Mouse (Mus musculus) heart, adult 8-10 months (tissue): ENCODE results near the gene Cabin1. TPM values are rescaled to one million over a fixed set of nuclear protein-coding genes. Genes with fewer than 3 reads are reported as not detected.

Source experiments
- total RNA-seq, 4 experiments: library from RNA; stranded (reverse); gene quantifications; 2 replicates each; pipeline ENCODE4 v1.2.4; 2022

Cabin1 gene
- total RNA-seq, 4 experiments from 2014 or later = 15.5 to 22.0 (median 20.8) TPM

Other genes starting within 250 kb of the Cabin1 start
- 10 to 100 TPM; 64.0 to 72.6 (median 68.3) TPM for gene Snrpd3, start 246.8 kb downstream of the Cabin1 start, total RNA-seq
- 10 to 100 TPM; 34.0 to 37.2 (median 36.1) TPM for gene Gucd1, start 246.4 kb downstream of the Cabin1 start, total RNA-seq
- gene Lrrc75b, start 204.0 kb downstream of the Cabin1 start, total RNA-seq = 1 to 10 TPM in 2 of 4 experiments, under 1 TPM in 2; 0.79 to 1.6 (median 0.97) TPM
- gene Ggt1, start 202.7 kb downstream of the Cabin1 start, total RNA-seq = not detected
- 1 to 10 TPM; 3.4 to 4.9 (median 4.9) TPM for gene Ggt5, start 175.0 kb downstream of the Cabin1 start, total RNA-seq
- 1 to 10 TPM in 3 of 4 experiments, under 1 TPM in 1; 0.98 to 2.2 (median 1.7) TPM for gene Susd2, start 120.3 kb downstream of the Cabin1 start, total RNA-seq
- 100 to 1,000 TPM in 1 of 4 experiments, 10 to 100 TPM in 3; 83.6 to 103 (median 88.3) TPM for gene Ddt, start 9.1 kb upstream of the Cabin1 start, total RNA-seq
- not detected for gene Gm20441, start 16.6 kb upstream of the Cabin1 start, total RNA-seq
- 1 to 10 TPM; 3.0 to 5.6 (median 5.0) TPM for gene Gstt3, start 17.1 kb upstream of the Cabin1 start, total RNA-seq
- 10 to 100 TPM; 15.7 to 26.4 (median 22.1) TPM for gene Gstt1, start 34.2 kb upstream of the Cabin1 start, total RNA-seq
- not detected for gene Gstt4, start 58.2 kb upstream of the Cabin1 start, total RNA-seq
- gene Gstt2, start 73.1 kb upstream of the Cabin1 start, total RNA-seq = 10 to 100 TPM in 3 of 4 experiments, 1 to 10 TPM in 1; 7.3 to 16.9 (median 13.2) TPM
- 100 to 1,000 TPM; 216 to 258 (median 253) TPM for gene Mif, start 95.9 kb upstream of the Cabin1 start, total RNA-seq
- gene Derl3, start 129.1 kb upstream of the Cabin1 start, total RNA-seq = under 1 TPM in 2 of 4 experiments, not detected in 2; 0.34 to 0.35 TPM
- 10 to 100 TPM; 17.3 to 25.0 (median 21.4) TPM for gene Smarcb1, start 157.3 kb upstream of the Cabin1 start, total RNA-seq
- gene Chchd10, start 168.8 kb upstream of the Cabin1 start, total RNA-seq = 1,000 to 10,000 TPM; 1,724 to 2,176 (median 1,900) TPM
- gene Mmp11, start 172.2 kb upstream of the Cabin1 start, total RNA-seq = 1 to 10 TPM; 4.1 to 7.8 (median 4.6) TPM
- gene Gm867, start 176.3 kb upstream of the Cabin1 start, total RNA-seq = not detected
- gene Vpreb3, start 178.7 kb upstream of the Cabin1 start, total RNA-seq = not detected
- gene Gm5134, start 190.2 kb upstream of the Cabin1 start, total RNA-seq = not detected